Mouse (Mus musculus) embryonic fibroblast, embryonic 13.5 days (primary cell): Measurements from ENCODE around the gene Spg7. TPM values are rescaled to one million over a fixed set of nuclear protein-coding genes. Genes with fewer than 3 reads are reported as not detected.

Experiments used
- H3K27ac ChIP-seq: 2 replicates; pipeline ENCODE4 v1.5.1; 2012; ENCODE audit warnings: low read length, control low read depth, inconsistent platforms; ENCODE audit not compliant: insufficient read depth
- H3K4me1 ChIP-seq: 2 replicates; pipeline ENCODE4 v1.6.1; 2011; ENCODE audit warnings: low read length; ENCODE audit not compliant: control insufficient read depth, insufficient read depth
- H3K4me3 ChIP-seq: 2 replicates; pipeline ENCODE4 v1.5.1; 2011; ENCODE audit warnings: mild to moderate bottlenecking, control low read depth, low read length; ENCODE audit not compliant: insufficient read depth
- CTCF ChIP-seq: IDR thresholded peaks from 2 replicates; pipeline ENCODE4 v1.5.1; 2011; ENCODE audit warnings: mild to moderate bottlenecking, control low read depth, low read length, moderate library complexity, borderline replicate concordance; ENCODE audit not compliant: insufficient read depth
- POLR2A ChIP-seq: IDR thresholded peaks from 2 replicates; pipeline ENCODE4 v1.6.1; 2011; ENCODE audit warnings: low read depth, mild to moderate bottlenecking, control low read depth, low read length, moderate library complexity
- polyA plus RNA-seq: library from polyadenylated mRNA; stranded (reverse); fragments of >200 nt; gene quantifications from 2 replicates; pipeline ENCODE4 v1.2.4, GENCODE M21; 2011; ENCODE audit warnings: low read depth; ENCODE audit not compliant: missing spikeins, insufficient read length

Spg7 gene
- polyA plus RNA-seq, 1 experiment: 52.4 TPM

DNA sequence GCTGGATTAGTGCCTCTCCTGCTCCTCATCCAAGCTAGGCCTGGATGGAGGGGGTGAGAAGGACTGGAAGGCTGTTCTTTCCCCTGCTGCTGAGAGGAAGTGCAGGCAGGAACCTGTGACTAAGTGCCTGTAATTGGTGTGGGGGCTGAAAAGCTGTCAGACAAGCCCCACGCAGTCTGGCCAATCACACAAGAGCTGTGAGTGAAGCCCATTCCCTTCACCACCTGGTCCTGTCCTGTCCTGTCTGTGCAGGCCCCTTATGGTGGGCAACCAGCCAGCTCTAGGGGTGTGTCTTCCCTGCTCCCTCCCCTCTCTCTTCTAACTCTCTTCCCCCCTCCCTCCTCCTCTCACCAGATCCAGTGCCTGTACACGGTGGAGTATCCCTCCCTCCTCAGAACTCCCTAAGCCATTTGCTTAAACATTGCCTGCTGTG lies 74.9 kb downstream of the Spg7 start:
- peaks cover 21% of the 10 kb centered on the region for H3K4me1 ChIP-seq
- TF ChIP-seq CTCF (no peak), POLR2A (peak; percentile 62)
- H3K27ac ChIP-seq: peak overlapping the region; percentile 70
- H3K4me3 ChIP-seq: no peak overlapping the region

DNA sequence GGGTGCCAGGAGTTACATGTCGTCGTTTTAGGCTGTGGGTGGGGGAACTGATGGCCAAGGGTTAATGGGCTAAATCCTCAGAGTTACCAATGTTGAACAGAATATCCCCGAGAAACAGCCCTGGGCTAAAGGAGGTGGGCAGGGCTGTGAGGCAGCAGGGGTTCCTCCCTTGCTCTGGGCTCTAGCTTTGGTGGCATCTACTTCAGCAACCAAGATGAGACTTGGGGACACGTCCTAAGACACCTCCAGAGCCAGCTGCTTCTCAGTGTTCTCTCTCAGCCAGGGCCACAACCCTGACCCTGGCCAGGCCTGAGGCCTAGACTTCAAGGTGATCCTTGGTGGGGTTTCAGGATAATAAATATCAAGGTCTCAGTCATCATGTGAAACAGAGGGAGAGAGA lies 76.0 kb downstream of the Spg7 start:
- TF ChIP-seq CTCF (no peak), POLR2A (no peak)
- H3K27ac ChIP-seq: no peak overlapping the region
- H3K4me3 ChIP-seq: no peak overlapping the region
- peaks cover 21% of the 10 kb centered on the region for H3K4me1 ChIP-seq

- H3K4me3 ChIP-seq: no peak overlapping the region
- H3K27ac ChIP-seq: peak overlapping the region; percentile 65
- H3K4me1 ChIP-seq: peaks cover 14% of the 10 kb centered on the region
- TF ChIP-seq POLR2A (no peak; the same call in 1 of the 2 replicates), CTCF (no peak)
These were observed 79.2 kb downstream of the Spg7 start for GRCm38 (mm10) chr8:123141741-123142462.

GRCm38 (mm10) chr8:123145279-123145678 lies 82.5 kb downstream of the Spg7 start:
- peaks cover 3% of the 10 kb centered on the region for H3K4me1 ChIP-seq
- H3K4me3 ChIP-seq: no peak overlapping the region
- 0 out of 2 replicates have a peak overlapping the region, but pooled peaks have one; percentile 9 for H3K27ac ChIP-seq
- TF ChIP-seq POLR2A (no peak), CTCF (no peak)

DNA sequence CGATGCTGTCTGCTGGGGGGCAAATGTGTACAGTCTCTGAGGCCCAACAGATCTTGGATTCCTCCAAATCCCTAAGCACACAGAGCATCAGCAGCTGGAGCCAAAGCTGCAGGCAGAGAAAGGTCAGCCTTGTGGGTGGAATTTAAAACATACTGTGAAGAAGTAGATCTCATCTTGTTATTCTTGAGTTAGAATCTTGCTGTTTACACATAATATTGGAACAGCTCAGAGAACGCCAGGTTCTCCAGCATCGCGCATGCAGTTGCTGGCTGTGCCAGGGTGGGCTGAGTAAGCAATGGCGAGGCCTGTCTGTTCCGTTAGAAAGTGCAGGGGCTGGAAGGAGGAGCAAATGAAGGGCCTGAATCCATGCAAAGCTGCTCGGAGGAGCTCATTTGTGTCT lies 83.6 kb downstream of the Spg7 start:
- Histone ChIP-seq H3K27ac (no peak overlapping the region), H3K4me1 (peaks cover 3% of the 10 kb centered on the region)

More for the DNA sequence above, 83.6 kb downstream of the Spg7 start:
- H3K4me3 ChIP-seq: no peak overlapping the region
- TF ChIP-seq POLR2A (no peak), CTCF (no peak)

Other genes with a start within 250 kb of the Spg7 start
- gene Cdh15, start 215.0 kb upstream of the Spg7 start, polyA plus RNA-seq: 0.21 TPM in 1 of 2 replicates, not detected in the other
- 76.2 and 83.5 TPM in 2 replicates for gene Ankrd11, start 20.7 kb upstream of the Spg7 start, polyA plus RNA-seq
- gene Rpl13, start 39.4 kb downstream of the Spg7 start, polyA plus RNA-seq: 1,585 and 1,789 TPM in 2 replicates
- gene Cpne7, start 54.4 kb downstream of the Spg7 start, polyA plus RNA-seq: 0.80 and 0.90 TPM in 2 replicates
- 1.1 TPM in 1 of 2 replicates, not detected in the other for gene Sult5a1, start 95.4 kb downstream of the Spg7 start, polyA plus RNA-seq
- gene Dpep1, start 123.3 kb downstream of the Spg7 start, polyA plus RNA-seq: 13.6 and 14.5 TPM in 2 replicates
- gene Chmp1a, start 149.8 kb downstream of the Spg7 start, polyA plus RNA-seq: 68.8 and 76.4 TPM in 2 replicates
- gene Spata33, start 149.9 kb downstream of the Spg7 start, polyA plus RNA-seq: 1.4 and 2.9 TPM in 2 replicates
- gene Cdk10, start 161.9 kb downstream of the Spg7 start, polyA plus RNA-seq: 36.4 and 36.6 TPM in 2 replicates
- 1.5 and 2.3 TPM in 2 replicates for gene Spata2l, start 173.3 kb downstream of the Spg7 start, polyA plus RNA-seq
- gene Zfp276, start 191.3 kb downstream of the Spg7 start, polyA plus RNA-seq: 11.0 and 13.2 TPM in 2 replicates
- gene Vps9d1, start 191.4 kb downstream of the Spg7 start, polyA plus RNA-seq: 10.6 and 14.3 TPM in 2 replicates